Mouse (Mus musculus): ENCODE data around the gene Fgfr2. TPM values are rescaled to one million over a fixed set of nuclear protein-coding genes. Genes with fewer than 3 reads are reported as not detected.

Gene Fgfr2
- polyA plus RNA-seq, 1 experiment = 1.7 TPM

- TF ChIP-seq FOSL1 (IDR thresholded peaks at IDR 0.05; ENCODE audit: insufficient read depth, low read length, poor library complexity, severe bottlenecking) (no peak), MAX (IDR thresholded peaks at IDR 0.05) (no peak), MYOG (IDR thresholded peaks at IDR 0.05; ENCODE audit: control insufficient read depth, extremely low read depth, insufficient read length) (no peak), MYOD1 (IDR thresholded peaks at IDR 0.05; ENCODE audit: control insufficient read depth, insufficient read length, low read depth) (no peak), USF1 (IDR thresholded peaks at IDR 0.05; ENCODE audit: low read depth) (no peak), CEBPB (IDR thresholded peaks at IDR 0.05; ENCODE audit: low read depth) (no peak), CTCF (IDR thresholded peaks at IDR 0.05; ENCODE audit: control insufficient read depth, insufficient read depth, insufficient read length) (no peak)
- no peak overlapping the region for H3K4me3 ChIP-seq (ENCODE audit: insufficient read depth, poor library complexity, severe bottlenecking)
- no peak overlapping the region for H3ac ChIP-seq (ENCODE audit: control insufficient read depth, insufficient read length, low read depth)
- no peaks in the 10 kb centered on the region for H3K79me2 ChIP-seq (ENCODE audit: control insufficient read depth, insufficient read depth)
- H3K36me3 ChIP-seq (ENCODE audit: control insufficient read depth, insufficient read depth) = no peaks in the 10 kb centered on the region
- H3K79me3 ChIP-seq (ENCODE audit: low read depth) = no peaks in the 10 kb centered on the region
- peaks cover 10% of the 10 kb centered on the region for H3K27me3 ChIP-seq (ENCODE audit: control insufficient read depth, insufficient read depth, insufficient read length)
These were observed 2856.1 kb downstream of the Fgfr2 start for GRCm38 (mm10) chr7:130267099-130267498.

- H3K4me3 ChIP-seq (ENCODE audit: insufficient read depth, poor library complexity, severe bottlenecking) = no peak overlapping the region
- H3K79me2 ChIP-seq (ENCODE audit: control insufficient read depth, insufficient read depth) = no peaks in the 10 kb centered on the region
- H3K27me3 ChIP-seq (ENCODE audit: control insufficient read depth, insufficient read depth, insufficient read length) = peaks cover 5% of the 10 kb centered on the region
- H3K79me3 ChIP-seq (ENCODE audit: low read depth) = no peaks in the 10 kb centered on the region
- peak overlapping the region; percentile 28 for H3ac ChIP-seq (ENCODE audit: control insufficient read depth, insufficient read length, low read depth)
- no peaks in the 10 kb centered on the region for H3K36me3 ChIP-seq (ENCODE audit: control insufficient read depth, insufficient read depth)
- TF ChIP-seq MYOD1 (IDR thresholded peaks at IDR 0.05; ENCODE audit: control insufficient read depth, insufficient read length, low read depth) (no peak), MYOG (IDR thresholded peaks at IDR 0.05; ENCODE audit: control insufficient read depth, extremely low read depth, insufficient read length) (no peak), CTCF (IDR thresholded peaks at IDR 0.05; ENCODE audit: control insufficient read depth, insufficient read depth, insufficient read length) (no peak), FOSL1 (IDR thresholded peaks at IDR 0.05; ENCODE audit: insufficient read depth, low read length, poor library complexity, severe bottlenecking) (no peak), CEBPB (IDR thresholded peaks at IDR 0.05; ENCODE audit: low read depth) (no peak)
These were observed 2857.0 kb downstream of the Fgfr2 start for GRCm38 (mm10) chr7:130266166-130266490.

- Histone ChIP-seq H3K27me3 (ENCODE audit: control insufficient read depth, insufficient read depth, insufficient read length) (peaks cover 5% of the 10 kb centered on the region), H3K79me3 (ENCODE audit: low read depth) (no peaks in the 10 kb centered on the region), H3ac (ENCODE audit: control insufficient read depth, insufficient read length, low read depth) (peak overlapping the region; percentile 28), H3K79me2 (ENCODE audit: control insufficient read depth, insufficient read depth) (no peaks in the 10 kb centered on the region), H3K4me3 (ENCODE audit: insufficient read depth, poor library complexity, severe bottlenecking) (no peak overlapping the region), H3K36me3 (ENCODE audit: control insufficient read depth, insufficient read depth) (no peaks in the 10 kb centered on the region)
- TF ChIP-seq CTCF (IDR thresholded peaks at IDR 0.05; ENCODE audit: control insufficient read depth, insufficient read depth, insufficient read length) (no peak), MYOG (IDR thresholded peaks at IDR 0.05; ENCODE audit: control insufficient read depth, extremely low read depth, insufficient read length) (no peak), FOSL1 (IDR thresholded peaks at IDR 0.05; ENCODE audit: insufficient read depth, low read length, poor library complexity, severe bottlenecking) (no peak), USF1 (IDR thresholded peaks at IDR 0.05; ENCODE audit: low read depth) (no peak), MYOD1 (IDR thresholded peaks at IDR 0.05; ENCODE audit: control insufficient read depth, insufficient read length, low read depth) (no peak), MAX (IDR thresholded peaks at IDR 0.05) (no peak), CEBPB (IDR thresholded peaks at IDR 0.05; ENCODE audit: low read depth) (no peak)
These were observed 2857.6 kb downstream of the Fgfr2 start for GRCm38 (mm10) chr7:130265319-130266165.

GRCm38 (mm10) chr7:130264616-130265318, 2858.4 kb downstream of the Fgfr2 start:
- H3K4me3 ChIP-seq (ENCODE audit: insufficient read depth, poor library complexity, severe bottlenecking) = no peak overlapping the region

GRCm38 (mm10) chr7:130263799-130264351, 2859.3 kb downstream of the Fgfr2 start:
- no peaks in the 10 kb centered on the region for H3K79me3 ChIP-seq (ENCODE audit: low read depth)
- H3K27me3 ChIP-seq (ENCODE audit: control insufficient read depth, insufficient read depth, insufficient read length) = peaks cover 5% of the 10 kb centered on the region

More at GRCm38 (mm10) chr7:130264616-130265318, 2858.4 kb downstream of the Fgfr2 start:
- no peaks in the 10 kb centered on the region for H3K79me3 ChIP-seq (ENCODE audit: low read depth)
- no peaks in the 10 kb centered on the region for H3K36me3 ChIP-seq (ENCODE audit: control insufficient read depth, insufficient read depth)
- no peaks in the 10 kb centered on the region for H3K79me2 ChIP-seq (ENCODE audit: control insufficient read depth, insufficient read depth)
- TF ChIP-seq USF1 (IDR thresholded peaks at IDR 0.05; ENCODE audit: low read depth) (no peak), MAX (IDR thresholded peaks at IDR 0.05) (no peak)
- peaks cover 5% of the 10 kb centered on the region for H3K27me3 ChIP-seq (ENCODE audit: control insufficient read depth, insufficient read depth, insufficient read length)
- H3ac ChIP-seq (ENCODE audit: control insufficient read depth, insufficient read length, low read depth) = no peak overlapping the region

More at GRCm38 (mm10) chr7:130263799-130264351, 2859.3 kb downstream of the Fgfr2 start:
- TF ChIP-seq MAX (IDR thresholded peaks at IDR 0.05) (no peak), MYOD1 (IDR thresholded peaks at IDR 0.05; ENCODE audit: control insufficient read depth, insufficient read length, low read depth) (no peak), MYOG (IDR thresholded peaks at IDR 0.05; ENCODE audit: control insufficient read depth, extremely low read depth, insufficient read length) (no peak), FOSL1 (IDR thresholded peaks at IDR 0.05; ENCODE audit: insufficient read depth, low read length, poor library complexity, severe bottlenecking) (no peak), USF1 (IDR thresholded peaks at IDR 0.05; ENCODE audit: low read depth) (no peak), CTCF (IDR thresholded peaks at IDR 0.05; ENCODE audit: control insufficient read depth, insufficient read depth, insufficient read length) (no peak), CEBPB (IDR thresholded peaks at IDR 0.05; ENCODE audit: low read depth) (no peak)
- Histone ChIP-seq H3K79me2 (ENCODE audit: control insufficient read depth, insufficient read depth) (no peaks in the 10 kb centered on the region), H3K36me3 (ENCODE audit: control insufficient read depth, insufficient read depth) (no peaks in the 10 kb centered on the region), H3K4me3 (ENCODE audit: insufficient read depth, poor library complexity, severe bottlenecking) (no peak overlapping the region), H3ac (ENCODE audit: control insufficient read depth, insufficient read length, low read depth) (no peak overlapping the region)
